Comparison of ENCODE assay signal across 9 mouse cellular contexts in the genomic region with DNA sequence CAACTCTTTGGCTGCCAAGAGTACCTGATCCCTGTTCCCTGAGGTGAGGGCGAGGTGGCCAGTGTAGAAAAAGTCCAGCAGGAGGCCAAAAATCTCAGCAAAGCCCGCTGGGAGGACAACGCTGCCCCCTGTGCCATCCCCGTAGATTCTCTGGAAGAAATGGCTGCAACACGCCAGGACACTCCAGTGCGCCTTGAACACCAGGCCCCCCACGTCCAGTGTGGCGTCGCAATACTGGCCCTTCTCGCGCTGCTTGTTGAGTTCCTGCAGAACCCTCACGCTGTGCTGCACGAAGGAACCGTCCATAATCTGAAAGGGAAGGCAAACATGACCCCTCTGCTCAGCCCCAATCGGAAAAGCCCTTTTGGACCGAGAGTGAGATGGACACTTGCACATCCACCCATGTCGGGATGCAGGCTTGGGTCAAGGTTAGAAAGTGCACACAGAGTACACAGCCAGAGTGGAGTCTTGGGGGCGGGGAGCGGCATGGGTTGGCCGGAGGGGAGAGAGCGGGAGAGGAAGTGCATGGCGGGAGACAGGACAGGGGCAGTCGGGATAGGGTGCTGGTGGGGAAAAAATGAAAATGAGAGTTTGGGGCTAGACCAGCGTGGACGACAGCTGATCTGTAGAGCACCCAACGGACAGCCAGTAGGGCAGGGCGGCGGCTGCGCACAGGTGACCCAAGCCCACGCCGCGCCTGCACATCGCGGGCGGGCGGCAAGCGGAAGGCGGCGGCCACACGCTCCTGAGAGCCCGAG. TPM values are rescaled to one million over a fixed set of nuclear protein-coding genes. Genes with fewer than 3 reads are reported as not detected.
A peak's percentile ranks its signal among the peaks of the same experiment; 100 is the strongest.
DNase-seq lines count a peak whose midpoint lies in the region; ATAC-seq and TF ChIP-seq lines count a peak whose summit lies in the region.
"Had no signal": no experiment of that assay in that cellular context is flagged by ENCODE, and none has a peak within 500 bp of the region (broad histone marks: within the 10 kb centered on the region; RNA-seq: fewer than 3 reads in every experiment).

No protein-coding gene starts in this region.

- 0 out of 2 replicates have a peak, but pooled peaks have one; percentile 11 for ATAC-seq in G1E (ENCODE audit: extremely low read depth, insufficient number of reproducible peaks, low FRiP score, poor library complexity, severe bottlenecking)
- ATAC-seq in embryonic facial prominence, embryonic 15.5 days (ENCODE audit: insufficient number of reproducible peaks, low FRiP score, low TSS enrichment, low read depth): peak; percentile 32
- peak; percentile 75 for ATAC-seq in intestine, embryonic 16.5 days

- peak; percentile 29 for DNase-seq in gastrocnemius, postnatal 10 days
- DNase-seq in gastrocnemius, postnatal 36 days: no peak
- DNase-seq in G1E (ENCODE audit: low spot score): peak; percentile 60
- peak; percentile 40 for DNase-seq in lung, postnatal 14 days
- DNase-seq in yolk sac, embryonic 10.5 days (ENCODE audit: low spot score): peak; percentile 82
- no peak for DNase-seq in left cerebral cortex, adult 18-20 months (ENCODE audit: low spot score in 2 of 2)

- H3K4me1 ChIP-seq in G1E (ENCODE audit: insufficient read depth, low read depth, low read length): peaks cover 44% of the 10 kb centered on the region
- peaks cover 61% of the 10 kb centered on the region for H3K4me1 ChIP-seq in embryonic facial prominence, embryonic 15.5 days
- H3K4me1 ChIP-seq in intestine, embryonic 16.5 days (ENCODE audit: control insufficient read depth, insufficient read depth, low read length): peaks cover 27% of the 10 kb centered on the region

- H3K9me3 ChIP-seq in G1E (replicated peaks): no peaks in the 10 kb centered on the region
- no peaks in the 10 kb centered on the region for H3K9me3 ChIP-seq in embryonic facial prominence, embryonic 15.5 days (replicated peaks)
- no peaks in the 10 kb centered on the region for H3K9me3 ChIP-seq in intestine, embryonic 16.5 days (ENCODE audit: control insufficient read depth, low read length)

- 2% methylated on average over 33 of the region's 41 CpGs for WGBS in embryonic facial prominence, embryonic 15.5 days
- 1% methylated on average over 41 of the region's 41 CpGs for WGBS in intestine, embryonic 16.5 days

- peak overlapping the region; percentile 89 for H3K4me3 ChIP-seq in G1E (ENCODE audit: low read depth, low read length)
- H3K4me3 ChIP-seq in embryonic facial prominence, embryonic 15.5 days (replicated peaks): peak overlapping the region; percentile 86
- H3K4me3 ChIP-seq in intestine, embryonic 16.5 days (ENCODE audit: low read length): peak overlapping the region; percentile 82

- peak overlapping the region; percentile 74 for H3K9ac ChIP-seq in embryonic facial prominence, embryonic 15.5 days
- peak overlapping the region; percentile 78 for H3K9ac ChIP-seq in intestine, embryonic 16.5 days (ENCODE audit: low read depth, low read length)

- peaks cover 49% of the 10 kb centered on the region for H3K36me3 ChIP-seq in G1E (replicated peaks)
- peaks cover 29% of the 10 kb centered on the region for H3K36me3 ChIP-seq in embryonic facial prominence, embryonic 15.5 days
- H3K36me3 ChIP-seq in intestine, embryonic 16.5 days (ENCODE audit: control insufficient read depth, insufficient read depth, low read length): peaks cover 5% of the 10 kb centered on the region; the same call in 1 of the 2 replicates

- TF ChIP-seq CTCF in G1E (IDR thresholded peaks at IDR 0.05; ENCODE audit: low read depth, low read length): no peak

- peaks cover 21% of the 10 kb centered on the region for H3K27me3 ChIP-seq in G1E (ENCODE audit: insufficient read depth, low read length)
- no peaks in the 10 kb centered on the region for H3K27me3 ChIP-seq in embryonic facial prominence, embryonic 15.5 days
- no peaks in the 10 kb centered on the region for H3K27me3 ChIP-seq in intestine, embryonic 16.5 days (replicated peaks; ENCODE audit: control insufficient read depth, insufficient read depth, low read length)

- H3K27ac ChIP-seq in embryonic facial prominence, embryonic 15.5 days (replicated peaks): 0 out of 2 replicates have a peak overlapping the region, but pooled peaks have one; percentile 68
- peak overlapping the region; percentile 63 for H3K27ac ChIP-seq in intestine, embryonic 16.5 days (ENCODE audit: low read length)

- intact Hi-C loops in gastrocnemius, postnatal 36 days (cut with DNase I): no loop called here

- peak overlapping the region; percentile 92 for H3K4me2 ChIP-seq in embryonic facial prominence, embryonic 15.5 days (replicated peaks)
- H3K4me2 ChIP-seq in intestine, embryonic 16.5 days (ENCODE audit: low read depth, low read length): peak overlapping the region; percentile 94

RNA-seq across cellular contexts. Expression of a gene that starts 0.5 kb away (rescaled TPM):
- 1 to 10 TPM; 3.2 to 4.7 TPM for total RNA-seq in gastrocnemius, postnatal 10 days (2021)
- total RNA-seq in gastrocnemius, postnatal 36 days (2021): 1 to 10 TPM; 2.5 to 2.8 TPM
- total RNA-seq in G1E (2014; fragmentation: Nextera tagmentation) (13.9 and 24.5 TPM in 2 replicates), G1E (2017) (9.3 and 9.8 TPM in 2 replicates)
- polyA plus RNA-seq in G1E (2012): 12.4 and 13.4 TPM in 2 replicates
- polyA plus RNA-seq in embryonic facial prominence, embryonic 15.5 days (2015; fragmentation: Nextera tagmentation; extraction: Ambion mirVana): 20.6 TPM in 2 replicates
- 13.5 and 16.6 TPM in 2 replicates for polyA plus RNA-seq in intestine, embryonic 16.5 days (2015; fragmentation: Nextera tagmentation; extraction: Ambion mirVana)
- 10 to 100 TPM; 12.3 to 12.7 TPM for total RNA-seq in left cerebral cortex, adult 18-20 months (2021)

RNA-seq across cellular contexts. Expression of a gene that starts 11.4 kb away (rescaled TPM):
- total RNA-seq in gastrocnemius, postnatal 10 days (2021): 1 to 10 TPM; 1.1 to 1.3 TPM
- 1 to 10 TPM in 1 of 2 experiments, under 1 TPM in 1; 0.43 to 1.1 TPM for total RNA-seq in gastrocnemius, postnatal 36 days (2021)
- 0.24 TPM in 1 of 2 replicates, not detected in the other for total RNA-seq in G1E (2014; fragmentation: Nextera tagmentation)
- 0.06 and 0.27 TPM in 2 replicates for total RNA-seq in G1E (2017)
- polyA plus RNA-seq in G1E (2012): 0.02 and 0.04 TPM in 2 replicates
- 1.2 TPM in 2 replicates for polyA plus RNA-seq in embryonic facial prominence, embryonic 15.5 days (2015; fragmentation: Nextera tagmentation; extraction: Ambion mirVana)
- 0.20 and 0.21 TPM in 2 replicates for polyA plus RNA-seq in intestine, embryonic 16.5 days (2015; fragmentation: Nextera tagmentation; extraction: Ambion mirVana)
- total RNA-seq in left cerebral cortex, adult 18-20 months (2021): under 1 TPM; 0.49 to 0.68 TPM
- total RNA-seq: neutrophil, adult 5-6 weeks had no signal

RNA-seq across cellular contexts. Expression of a gene that starts 12.2 kb away (rescaled TPM):
- 10 to 100 TPM in 1 of 2 experiments, 1 to 10 TPM in 1; 8.7 to 12.9 TPM for total RNA-seq in gastrocnemius, postnatal 10 days (2021)
- total RNA-seq in gastrocnemius, postnatal 36 days (2021): 1 to 10 TPM; 8.5 to 10.0 TPM
- 47.5 and 58.2 TPM in 2 replicates for total RNA-seq in G1E (2014; fragmentation: Nextera tagmentation)
- 34.2 and 35.1 TPM in 2 replicates for total RNA-seq in G1E (2017)
- 63.5 and 96.9 TPM in 2 replicates for polyA plus RNA-seq in G1E (2012)
- polyA plus RNA-seq in embryonic facial prominence, embryonic 15.5 days (2015; fragmentation: Nextera tagmentation; extraction: Ambion mirVana): 31.0 and 32.4 TPM in 2 replicates
- polyA plus RNA-seq in intestine, embryonic 16.5 days (2015; fragmentation: Nextera tagmentation; extraction: Ambion mirVana): 22.4 and 22.7 TPM in 2 replicates
- 10 to 100 TPM; 16.4 to 19.2 TPM for total RNA-seq in left cerebral cortex, adult 18-20 months (2021)

RNA-seq across cellular contexts. Expression of a gene that starts 18.3 kb away (rescaled TPM):
- total RNA-seq in gastrocnemius, postnatal 10 days (2021): 10 to 100 TPM; 28.9 to 29.3 TPM
- total RNA-seq in gastrocnemius, postnatal 36 days (2021): 10 to 100 TPM; 77.1 to 91.5 TPM
- total RNA-seq in G1E (2014; fragmentation: Nextera tagmentation) (2.4 and 4.1 TPM in 2 replicates), G1E (2017) (3.8 and 4.4 TPM in 2 replicates)
- 12.2 and 13.5 TPM in 2 replicates for polyA plus RNA-seq in G1E (2012)
- 18.8 TPM in 2 replicates for polyA plus RNA-seq in embryonic facial prominence, embryonic 15.5 days (2015; fragmentation: Nextera tagmentation; extraction: Ambion mirVana)
- 7.4 and 8.3 TPM in 2 replicates for polyA plus RNA-seq in intestine, embryonic 16.5 days (2015; fragmentation: Nextera tagmentation; extraction: Ambion mirVana)
- 10 to 100 TPM; 20.2 to 20.3 TPM for total RNA-seq in left cerebral cortex, adult 18-20 months (2021)

RNA-seq across cellular contexts. Expression of a gene that starts 30.9 kb away (rescaled TPM):
- 1 to 10 TPM; 6.5 to 9.5 TPM for total RNA-seq in gastrocnemius, postnatal 10 days (2021)
- total RNA-seq in gastrocnemius, postnatal 36 days (2021): 1 to 10 TPM; 3.6 to 4.0 TPM
- total RNA-seq in G1E (2014; fragmentation: Nextera tagmentation): 2.9 and 3.7 TPM in 2 replicates
- 2.0 and 2.3 TPM in 2 replicates for total RNA-seq in G1E (2017)
- polyA plus RNA-seq in G1E (2012): 5.4 and 6.6 TPM in 2 replicates
- 34.6 and 35.1 TPM in 2 replicates for polyA plus RNA-seq in embryonic facial prominence, embryonic 15.5 days (2015; fragmentation: Nextera tagmentation; extraction: Ambion mirVana)
- 15.5 and 16.7 TPM in 2 replicates for polyA plus RNA-seq in intestine, embryonic 16.5 days (2015; fragmentation: Nextera tagmentation; extraction: Ambion mirVana)
- 10 to 100 TPM; 17.8 to 19.5 TPM for total RNA-seq in left cerebral cortex, adult 18-20 months (2021)

Comparison
In these comparisons a context has a peak if more than half of its experiments do, and no peak if none do; other contexts are left out.
1. DNase-seq: peak in gastrocnemius, postnatal 10 days (single experiment), G1E (single experiment), lung, postnatal 14 days (single experiment) and yolk sac, embryonic 10.5 days (single experiment); none in gastrocnemius, postnatal 36 days (0 of 2) and left cerebral cortex, adult 18-20 months (0 of 2).
2. ATAC-seq: peak in every context shown above with its lines; median percentile 75 in intestine, embryonic 16.5 days; 32 in embryonic facial prominence, embryonic 15.5 days; 11 in G1E.
3. Peak in every context shown above with its lines, with median percentiles within 50 percentile points of each other: H3K4me3 ChIP-seq.